Mouse (Mus musculus) CH12.LX (cell line): ENCODE measurements at regions not wholly inside any gene's neighbourhood (a gene's known extent, or its start where the extent isn't known, plus 50 kb on each side); places are given as distances from the start of the nearest gene placed in this dataset.

Source experiments
- CTCF ChIP-seq, 2 experiments: IDR thresholded peaks in 1 of 2; conservative IDR thresholded peaks in 1 of 2; 2 replicates each; pipeline ENCODE4 v1.5.1; 2011 to 2012; ENCODE audit warnings: low read depth in 2 of 2, low read length in 2 of 2, improper control_type of control experiment in 1 of 2, inconsistent platforms in 1 of 2, mild to moderate bottlenecking in 1 of 2, moderate library complexity in 1 of 2
- MAX ChIP-seq: IDR thresholded peaks from 2 replicates; pipeline ENCODE4 v1.6.1; 2011; ENCODE audit warnings: low read length, improper control_type of control experiment
- POLR2A ChIP-seq: IDR thresholded peaks from 2 replicates; pipeline ENCODE4 v1.6.1; 2011; ENCODE audit warnings: low read depth, mild to moderate bottlenecking, improper control_type of control experiment, low read length
- POLR2AphosphoS2 ChIP-seq: IDR thresholded peaks from 2 replicates; pipeline ENCODE4 v1.6.1; 2011; ENCODE audit warnings: low read depth, low read length, improper control_type of control experiment
- RCOR1 ChIP-seq: conservative IDR thresholded peaks from 2 replicates; pipeline ENCODE4 v1.6.1; 2012; ENCODE audit warnings: low read depth, mild to moderate bottlenecking, inconsistent platforms, low read length, improper control_type of control experiment

GRCm38 (mm10) chr9:43988981-43989860 is 54.0 kb upstream of the Thy1 start:
- TF ChIP-seq MAX, result no peak
- TF ChIP-seq CTCF (conservative IDR thresholded peaks at IDR 0.05 in 1 of 2, IDR thresholded peaks at IDR 0.05 in 1 of 2; ENCODE audit: low read depth in 2 of 2, low read length in 2 of 2), result no peak
- no peak for TF ChIP-seq RCOR1
- TF ChIP-seq POLR2A, result no peak
- no peak for TF ChIP-seq POLR2AphosphoS2
